Mouse (Mus musculus) forebrain, embryonic 10.5 days (tissue): ENCODE results near the gene Psmd4. TPM values are rescaled to one million over a fixed set of nuclear protein-coding genes. Genes with fewer than 3 reads are reported as not detected.

ENCODE experiments used
- DNase-seq: peaks from one replicate; pipeline ENCODE4 v3.0.0-alpha.2; 2017; ENCODE audit warnings: low spot score; ENCODE audit errors: extremely low spot score
- H3K27ac ChIP-seq: fragments of 300-500 bp; sonication (generic); 2 replicates; pipeline ENCODE4 v1.5.1; 2016; ENCODE audit warnings: mild to moderate bottlenecking
- H3K27me3 ChIP-seq: fragments of 300-500 bp; sonication (generic); 2 replicates; pipeline ENCODE4 v1.6.1; 2016; ENCODE audit warnings: mild to moderate bottlenecking; ENCODE audit not compliant: poor library complexity, severe bottlenecking
- H3K36me3 ChIP-seq: fragments of 300-500 bp; sonication (generic); replicated peaks from 2 replicates; pipeline ENCODE4 v1.6.1; 2016; ENCODE audit warnings: mild to moderate bottlenecking, moderate library complexity
- H3K4me1 ChIP-seq: fragments of 300-500 bp; sonication (generic); 2 replicates; pipeline ENCODE4 v1.6.1; 2016
- H3K4me3 ChIP-seq: fragments of 300-500 bp; sonication (generic); 2 replicates; pipeline ENCODE4 v1.5.1; 2016; ENCODE audit warnings: mild to moderate bottlenecking, moderate library complexity
- H3K9me3 ChIP-seq: fragments of 300-500 bp; sonication (generic); 2 replicates; pipeline ENCODE4 v1.6.1; 2016; ENCODE audit warnings: mild to moderate bottlenecking, moderate library complexity
- WGBS: fragments of 180-500 bp; shearing (Covaris S2); methylation state at CpG from one replicate; pipeline ENCODE4 v1.1.7; 2016; 5-methylcytosine and 5-hydroxymethylcytosine counted together
- microRNA-seq: library from miRNA; unstranded; fragments of <30 nt; microRNA quantifications from one replicate; pipeline ENCODE4, GENCODE M21; 2017
- polyA plus RNA-seq: library from polyadenylated mRNA; unstranded; fragments of >200 nt; fragmentation: Nextera tagmentation; extraction: Ambion mirVana; gene quantifications from 2 replicates; pipeline ENCODE4 v1.2.1, GENCODE M21; 2016

The Psmd4 gene
- polyA plus RNA-seq, 1 experiment from 2014 or later: 351 TPM

DNA sequence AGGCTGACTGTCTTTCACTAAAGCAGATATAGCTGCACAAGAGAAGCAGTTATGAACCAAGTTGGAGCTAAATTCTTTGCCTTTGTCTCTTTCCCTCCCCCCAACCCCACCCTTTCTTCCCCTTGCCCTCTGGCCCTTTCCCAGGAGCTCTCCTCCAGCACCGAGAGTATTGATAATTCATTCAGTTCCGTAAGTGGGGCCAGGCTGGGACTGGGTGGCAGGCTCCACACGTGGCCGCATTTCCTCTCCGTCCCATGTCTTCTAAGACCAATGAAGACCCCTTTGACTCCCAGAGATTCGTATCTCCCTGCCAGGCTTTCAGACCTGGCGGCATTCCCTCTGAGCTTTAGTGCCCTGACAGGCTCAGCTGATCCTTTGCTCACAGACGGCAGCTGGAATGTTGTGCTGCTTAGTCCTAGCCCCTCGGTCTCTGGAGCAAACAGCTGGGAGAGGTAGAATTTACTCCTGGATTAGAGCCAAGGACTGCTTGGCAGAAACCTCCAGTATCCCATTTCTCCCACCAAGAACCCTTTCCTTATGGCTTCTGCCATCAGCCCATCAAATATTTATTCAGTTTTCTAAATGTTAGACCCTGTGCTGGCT, 53.2 kb downstream of the Psmd4 start:
- H3K27me3 ChIP-seq: no peaks in the 10 kb centered on the region
- WGBS: 62% methylated on average over 9 of the region's 9 CpGs
- no peaks in the 10 kb centered on the region for H3K9me3 ChIP-seq
- peaks cover 6% of the 10 kb centered on the region for H3K4me1 ChIP-seq
- H3K4me3 ChIP-seq: no peak overlapping the region
- DNase-seq: no peak
- H3K27ac ChIP-seq: 0 out of 2 replicates have a peak overlapping the region, but pooled peaks have one; percentile 6
- peaks cover 73% of the 10 kb centered on the region for H3K36me3 ChIP-seq

GRCm38 (mm10) chr3:94987578-94987977, 54.8 kb downstream of the Psmd4 start:
- H3K27me3 ChIP-seq: no peaks in the 10 kb centered on the region
- peaks cover 6% of the 10 kb centered on the region for H3K4me1 ChIP-seq
- no peak overlapping the region for H3K27ac ChIP-seq
- peaks cover 72% of the 10 kb centered on the region for H3K36me3 ChIP-seq
- no peak overlapping the region for H3K4me3 ChIP-seq
- no peaks in the 10 kb centered on the region for H3K9me3 ChIP-seq
- DNase-seq: no peak

DNA sequence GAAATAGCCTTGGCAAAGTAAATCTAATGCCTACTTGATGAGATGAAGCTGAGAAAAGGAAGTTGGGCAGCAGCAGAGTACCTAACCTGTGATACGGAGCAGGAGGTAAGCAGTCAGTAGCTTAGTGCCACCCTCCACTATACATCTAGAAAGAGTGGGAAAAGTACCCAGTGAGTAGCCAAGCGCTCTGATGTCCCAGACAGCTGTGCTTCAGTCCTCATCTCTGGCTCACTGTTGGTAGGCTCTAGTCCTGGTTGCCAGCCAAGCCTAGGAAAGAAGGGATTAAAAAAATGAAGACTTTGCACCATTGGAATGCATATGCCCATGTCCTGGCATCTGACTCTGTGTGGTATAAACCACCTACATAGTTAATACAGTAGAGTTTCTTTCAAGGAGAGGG, 56.9 kb downstream of the Psmd4 start:
- Histone ChIP-seq H3K27me3 (no peaks in the 10 kb centered on the region), H3K27ac (no peak overlapping the region), H3K36me3 (peaks cover 79% of the 10 kb centered on the region), H3K9me3 (no peaks in the 10 kb centered on the region), H3K4me1 (peaks cover 6% of the 10 kb centered on the region), H3K4me3 (no peak overlapping the region)
- DNase-seq: no peak
- 91% methylated on average over 2 of the region's 2 CpGs for WGBS

GRCm38 (mm10) chr3:94984312-94984711, 58.1 kb downstream of the Psmd4 start:
- no peaks in the 10 kb centered on the region for H3K9me3 ChIP-seq
- peaks cover 81% of the 10 kb centered on the region for H3K36me3 ChIP-seq
- no peak overlapping the region for H3K4me3 ChIP-seq
- DNase-seq: no peak
- peaks cover 5% of the 10 kb centered on the region for H3K4me1 ChIP-seq
- 88% methylated on average over 11 of the region's 11 CpGs for WGBS
- H3K27ac ChIP-seq: no peak overlapping the region
- no peaks in the 10 kb centered on the region for H3K27me3 ChIP-seq

Small RNA genes within 50 kb of the gene (microRNA-seq; reads per million reads assigned to microRNA genes)
- gene Mir7013: 1.2 reads per million

Other genes with a start within 250 kb of the Psmd4 start
- 18.5 and 20.3 TPM in 2 replicates for gene Pogz, start 205.0 kb downstream of the Psmd4 start, polyA plus RNA-seq
- gene Psmb4, start 155.7 kb downstream of the Psmd4 start, polyA plus RNA-seq: 345 and 349 TPM in 2 replicates
- gene Selenbp1, start 109.6 kb downstream of the Psmd4 start, polyA plus RNA-seq: 2.5 and 2.7 TPM in 2 replicates
- 5.2 and 5.4 TPM in 2 replicates for gene Rfx5, start 88.5 kb downstream of the Psmd4 start, polyA plus RNA-seq
- gene Pi4kb, start 67.9 kb downstream of the Psmd4 start, polyA plus RNA-seq: 20.1 and 21.7 TPM in 2 replicates
- 42.1 and 44.3 TPM in 2 replicates for gene Zfp687, start 27.2 kb downstream of the Psmd4 start, polyA plus RNA-seq
- 19.0 and 19.5 TPM in 2 replicates for gene Pip5k1a, start 64.3 kb upstream of the Psmd4 start, polyA plus RNA-seq
- gene Vps72, start 68.4 kb upstream of the Psmd4 start, polyA plus RNA-seq: 275 and 276 TPM in 2 replicates
- 0.77 and 1.00 TPM in 2 replicates for gene Tmod4, start 81.9 kb upstream of the Psmd4 start, polyA plus RNA-seq
- gene Scnm1, start 91.4 kb upstream of the Psmd4 start, polyA plus RNA-seq: 75.8 and 80.7 TPM in 2 replicates
- gene Lysmd1, start 91.5 kb upstream of the Psmd4 start, polyA plus RNA-seq: 12.6 and 13.3 TPM in 2 replicates
- 1.4 and 1.5 TPM in 2 replicates for gene Tnfaip8l2, start 99.7 kb upstream of the Psmd4 start, polyA plus RNA-seq
- gene Sema6c, start 117.8 kb upstream of the Psmd4 start, polyA plus RNA-seq: 3.9 and 4.2 TPM in 2 replicates
- 13.5 and 13.7 TPM in 2 replicates for gene Gabpb2, start 175.3 kb upstream of the Psmd4 start, polyA plus RNA-seq
- 95.5 and 104 TPM in 2 replicates for gene Cdc42se1, start 186.1 kb upstream of the Psmd4 start, polyA plus RNA-seq
- 19.6 and 22.4 TPM in 2 replicates for gene Mllt11, start 189.6 kb upstream of the Psmd4 start, polyA plus RNA-seq
- 0.23 and 0.30 TPM in 2 replicates for gene Gm128, start 199.0 kb upstream of the Psmd4 start, polyA plus RNA-seq
- 0.38 and 0.42 TPM in 2 replicates for gene Bnipl, start 208.6 kb upstream of the Psmd4 start, polyA plus RNA-seq
- 27.2 and 27.9 TPM in 2 replicates for gene Mindy1, start 238.7 kb upstream of the Psmd4 start, polyA plus RNA-seq
- gene Prune1, start 239.5 kb upstream of the Psmd4 start, polyA plus RNA-seq: 26.2 and 26.9 TPM in 2 replicates